Mouse (Mus musculus) adrenal gland, adult 8-10 months (tissue): ENCODE data around the gene Plk1. TPM values are rescaled to one million over a fixed set of nuclear protein-coding genes. Genes with fewer than 3 reads are reported as not detected.

Source experiments
- DNase-seq: peaks from one replicate; pipeline ENCODE4 v3.0.0; 2022
- total RNA-seq, 4 experiments: library from RNA; stranded (reverse); gene quantifications; 2 replicates each; pipeline ENCODE4 v1.2.4; 2022

Gene Plk1
- 1 to 10 TPM; 2.1 to 3.1 (median 2.6) TPM for total RNA-seq

DNA sequence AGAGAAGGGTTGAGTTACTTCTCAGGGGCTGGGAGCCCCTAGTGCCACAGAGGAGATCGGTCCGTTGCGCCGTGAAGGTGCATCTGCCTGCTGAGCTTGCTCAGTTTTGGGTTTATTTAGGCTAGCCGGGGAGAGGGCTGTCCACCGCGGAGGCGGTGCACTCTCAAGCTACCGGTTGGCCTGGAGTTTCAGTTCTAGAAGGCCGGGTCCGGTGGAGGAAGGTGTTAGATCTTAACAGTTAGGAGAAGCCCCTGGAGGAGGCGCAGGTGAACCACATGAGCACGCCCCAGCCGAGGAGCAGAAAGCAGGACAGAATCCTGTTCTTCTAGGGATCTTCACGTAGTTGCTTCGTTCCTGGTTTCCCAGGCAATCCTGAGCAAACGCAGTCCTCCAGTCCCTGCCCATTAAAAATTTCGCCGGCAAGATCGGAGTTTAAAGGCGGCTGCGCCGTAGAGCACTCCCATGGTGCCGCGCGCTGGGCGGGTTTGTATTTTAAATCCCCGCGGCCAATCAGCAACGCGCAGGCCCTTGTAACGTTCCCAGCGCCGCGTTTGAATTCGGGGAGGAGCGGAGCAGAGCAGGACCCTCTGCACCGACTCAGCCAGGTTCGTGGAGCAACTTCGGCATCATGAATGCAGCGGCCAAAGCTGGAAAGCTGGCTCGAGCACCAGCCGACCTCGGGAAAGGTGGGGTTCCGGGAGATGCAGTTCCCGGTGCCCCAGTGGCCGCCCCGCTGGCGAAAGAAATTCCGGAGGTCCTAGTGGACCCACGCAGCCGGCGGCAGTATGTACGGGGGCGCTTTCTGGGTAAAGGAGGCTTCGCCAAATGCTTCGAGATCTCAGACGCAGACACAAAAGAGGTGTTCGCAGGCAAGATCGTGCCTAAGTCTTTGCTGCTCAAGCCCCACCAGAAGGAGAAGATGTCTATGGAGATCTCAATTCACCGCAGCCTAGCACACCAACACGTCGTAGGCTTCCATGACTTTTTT, at the start of gene Plk1:
Gene Plk1, plus strand, starts transcription at position 525 of the 988 bp plus-strand sequence.
- DNase-seq = peak; percentile 72

DNA sequence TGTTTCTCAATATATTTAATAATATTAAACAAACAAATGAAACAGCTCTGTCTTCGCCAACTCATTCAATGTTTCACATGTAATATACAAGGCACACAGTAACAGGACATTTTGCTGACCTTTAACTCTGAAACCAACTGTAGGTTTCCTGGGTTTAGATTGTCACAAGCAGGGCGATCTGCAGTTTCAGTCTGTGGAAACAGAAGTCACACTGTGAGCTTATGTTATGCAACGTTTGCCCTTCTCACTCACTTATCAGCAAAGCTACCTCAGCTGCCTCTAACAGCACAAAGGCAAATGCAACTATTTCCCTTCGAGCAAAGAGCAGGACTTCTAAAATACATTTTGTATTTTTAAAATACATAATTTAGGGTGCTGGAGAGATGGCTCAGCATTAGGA, 35.7 kb upstream of the Plk1 start:
- DNase-seq = no peak

DNA sequence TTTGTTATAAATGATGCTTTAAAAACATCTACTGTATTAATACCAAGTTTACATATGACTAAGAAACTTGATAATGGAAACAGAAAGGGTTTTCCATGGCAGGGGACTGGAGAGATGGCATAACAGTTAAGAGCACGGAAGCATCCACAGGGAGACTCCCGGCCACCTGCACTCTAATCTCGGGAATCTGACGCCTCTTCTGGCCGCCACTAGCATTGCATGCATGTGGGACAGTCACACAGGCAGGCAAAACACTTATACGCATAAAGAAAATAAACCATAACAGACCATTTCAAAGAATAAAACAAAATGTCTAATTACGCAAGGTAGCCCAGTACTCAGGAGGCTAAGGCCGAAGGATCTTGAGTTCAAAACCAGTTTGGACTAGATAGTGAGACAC, 33.6 kb upstream of the Plk1 start:
- no peak for DNase-seq

DNA sequence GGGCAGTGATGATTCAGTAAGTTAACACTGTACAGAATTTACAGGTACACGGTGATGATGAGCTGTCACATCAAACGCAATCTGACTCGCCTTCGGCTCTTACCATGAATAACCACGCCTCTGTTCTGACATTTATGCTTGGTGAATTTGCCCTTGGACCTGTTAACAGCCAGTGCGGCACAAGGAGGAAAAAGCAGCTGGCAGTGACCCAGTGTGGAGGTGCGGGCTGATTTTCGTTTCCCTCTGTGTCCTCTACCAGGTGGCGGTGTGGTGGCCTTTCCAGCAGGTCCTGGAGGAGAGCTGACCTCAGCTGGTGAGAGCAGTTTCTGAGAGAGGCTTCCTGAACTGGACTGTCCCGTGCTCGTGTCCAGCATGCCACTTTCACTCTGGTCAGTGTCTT, 32.3 kb upstream of the Plk1 start:
- no peak for DNase-seq

DNA sequence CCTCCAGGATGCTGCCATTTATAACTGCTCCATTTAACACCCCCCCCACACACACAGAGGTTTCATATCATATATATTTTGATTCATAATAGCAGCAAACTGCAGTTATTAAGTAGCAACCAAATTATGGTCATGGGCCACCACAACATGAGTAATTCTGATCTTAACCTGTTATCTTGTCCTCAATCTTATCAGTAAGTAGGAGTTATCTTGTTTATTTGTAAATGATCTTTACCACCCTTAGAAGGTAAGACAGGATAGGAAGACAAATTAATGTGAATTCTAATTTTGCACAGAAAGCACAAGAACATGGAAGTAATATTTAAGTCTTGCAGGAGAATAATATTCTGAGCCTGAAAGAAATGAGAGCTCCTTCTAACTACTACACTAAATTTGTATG, 27.4 kb upstream of the Plk1 start:
- no peak for DNase-seq

DNA sequence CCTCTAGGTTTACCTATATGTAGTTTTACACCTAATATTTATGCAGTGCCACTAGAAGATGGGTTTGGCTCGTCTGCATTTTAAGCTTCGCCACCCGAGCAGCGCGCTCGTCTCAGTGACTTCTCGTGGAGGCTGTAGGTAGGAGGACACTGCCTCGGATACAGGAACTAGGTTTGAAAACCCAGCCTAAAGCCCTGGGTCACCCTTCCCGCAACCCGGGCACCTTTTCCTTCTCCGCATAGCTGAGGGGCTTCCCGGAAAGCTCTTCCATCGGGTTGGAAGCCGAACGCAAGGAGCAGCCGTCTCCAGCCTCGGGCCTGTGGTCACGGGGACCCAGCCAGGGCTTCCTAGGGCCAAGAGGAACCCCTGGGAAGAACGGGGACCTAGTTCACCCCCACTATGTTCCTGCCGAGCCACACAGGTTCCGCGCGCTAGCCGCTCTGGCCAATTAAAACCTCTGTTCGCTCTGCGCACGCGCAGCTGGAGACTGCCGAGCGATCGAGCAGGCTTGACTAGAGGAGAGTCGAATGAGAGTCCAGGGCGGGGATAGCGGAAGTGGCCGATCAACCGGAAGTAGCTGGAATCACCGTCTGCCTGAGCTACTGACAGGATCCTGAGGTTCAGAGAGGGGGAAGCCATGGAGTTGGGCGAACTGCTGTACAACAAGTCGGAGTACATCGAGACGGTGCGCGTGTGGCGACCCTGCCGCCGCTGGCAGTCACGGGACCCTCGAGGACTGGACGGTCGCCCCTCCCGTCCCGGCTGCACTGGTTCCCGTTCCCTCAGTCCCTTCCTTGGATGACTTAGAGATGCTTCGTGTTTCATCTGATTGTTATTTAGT, 26.5 kb upstream of the Plk1 start, which contains the start of the genes Palb2 and Dctn5:
Gene Palb2, minus strand, starts transcription at position 489 of the 841 bp plus-strand sequence.
Gene Dctn5, plus strand, starts transcription at position 545 of the 841 bp plus-strand sequence.
- DNase-seq = peak; percentile 97

DNA sequence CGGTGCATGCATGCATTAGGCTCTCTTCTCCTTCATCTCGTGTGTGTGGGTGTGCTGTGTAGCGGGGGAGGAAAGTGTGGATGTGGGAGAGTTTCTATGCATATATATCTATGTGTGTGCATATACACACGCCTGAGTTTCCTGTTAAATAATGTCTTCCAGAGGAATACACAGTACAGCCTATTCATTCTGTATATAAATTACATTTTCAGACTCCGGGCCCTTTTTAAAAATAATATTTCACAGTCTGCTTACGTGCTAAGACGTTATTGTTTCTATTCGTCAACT, 26.0 kb upstream of the Plk1 start:
- DNase-seq = no peak

DNA sequence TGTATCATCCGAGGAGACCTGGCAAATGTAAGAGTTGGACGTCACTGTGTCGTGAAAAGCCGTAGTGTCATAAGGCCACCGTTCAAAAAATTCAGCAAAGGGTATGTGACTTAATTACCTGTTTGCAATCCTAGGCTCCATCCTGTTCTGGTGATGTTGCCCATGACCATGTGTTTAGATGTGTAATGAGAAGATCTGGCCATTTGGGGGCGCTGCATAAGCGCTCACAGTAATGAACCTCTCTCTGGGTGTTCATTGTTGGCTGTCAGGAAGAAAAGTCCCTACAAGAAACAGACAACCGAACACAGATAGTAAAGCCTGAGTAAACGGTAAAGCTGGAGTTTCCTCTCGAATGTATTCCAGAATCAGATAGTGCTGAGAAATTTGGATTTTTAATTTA, 24.2 kb upstream of the Plk1 start:
- no peak for DNase-seq

DNA sequence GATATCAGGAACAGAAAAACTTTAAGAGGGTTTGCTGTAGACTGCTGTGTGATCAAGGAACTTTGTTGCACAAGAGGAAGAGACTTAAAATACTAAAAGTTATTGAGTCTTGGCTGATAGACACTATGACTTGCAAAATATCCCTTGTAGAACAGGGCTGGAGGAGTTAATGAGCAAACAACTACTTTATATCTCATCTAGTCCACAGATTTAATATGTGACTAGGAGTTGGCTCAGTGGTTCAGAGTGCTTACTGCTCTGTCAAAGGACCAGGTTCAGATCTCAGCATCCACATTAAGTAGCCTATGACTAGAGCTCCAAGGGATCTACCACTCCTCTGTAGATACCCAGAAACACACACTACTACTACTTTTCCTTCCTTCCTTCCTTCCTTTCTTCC, 22.2 kb upstream of the Plk1 start:
- DNase-seq = no peak

DNA sequence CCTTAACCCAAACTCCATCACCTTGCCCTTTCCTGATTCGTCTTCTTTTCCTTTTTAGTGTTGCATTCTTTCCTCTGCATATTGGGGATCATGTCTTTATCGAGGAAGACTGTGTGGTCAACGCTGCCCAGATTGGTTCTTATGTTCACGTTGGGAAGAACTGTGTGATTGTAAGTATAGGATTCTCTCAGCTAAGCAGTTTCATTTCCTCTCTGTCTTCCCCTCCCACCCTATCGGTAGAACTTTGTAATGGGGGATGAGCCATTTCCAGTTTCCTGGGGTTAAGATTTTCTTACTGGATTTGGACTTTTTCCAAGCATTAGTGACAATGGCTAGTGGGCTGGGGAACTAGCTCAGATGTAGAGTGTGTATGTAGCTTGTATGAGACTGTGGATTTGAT, 21.0 kb upstream of the Plk1 start:
- no peak for DNase-seq

DNA sequence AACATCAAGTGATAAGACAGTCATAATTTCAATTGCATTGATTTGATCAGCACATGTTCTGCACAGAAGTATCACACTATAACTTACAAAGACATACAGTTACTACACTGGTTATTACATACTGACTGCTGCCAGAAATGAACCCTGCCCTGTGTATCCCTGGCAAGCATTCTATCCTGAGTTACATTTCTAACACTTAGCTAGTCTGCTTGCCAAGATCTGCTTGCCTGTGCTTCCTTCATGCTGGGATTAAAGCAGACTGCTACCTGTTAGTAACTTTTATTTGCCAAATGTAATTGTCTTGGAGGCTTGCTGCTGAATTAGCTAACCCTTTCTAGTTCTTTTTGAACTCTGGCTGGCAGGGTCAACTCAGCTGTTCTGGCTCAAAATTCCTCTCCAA, 18.2 kb upstream of the Plk1 start:
- no peak for DNase-seq

DNA sequence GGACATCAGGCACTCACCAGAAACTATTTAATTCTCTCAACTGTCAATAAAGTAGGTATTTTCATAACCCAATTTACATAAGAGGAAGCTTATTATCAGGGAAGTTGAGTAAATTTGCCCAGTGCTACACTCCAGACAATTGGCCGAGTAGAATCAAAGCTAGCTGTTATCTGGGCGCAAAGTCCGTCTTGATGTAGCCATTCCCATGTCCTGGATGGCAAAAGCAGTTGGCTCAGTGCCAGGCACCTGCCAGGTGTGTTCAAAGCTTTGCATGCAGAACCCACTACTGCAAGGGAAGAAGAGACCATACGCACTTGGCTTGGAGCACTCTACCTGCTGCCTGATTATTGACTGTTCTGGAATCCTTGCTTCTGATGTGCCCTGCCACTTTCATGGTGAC, 6.8 kb upstream of the Plk1 start:
- DNase-seq = no peak

DNA sequence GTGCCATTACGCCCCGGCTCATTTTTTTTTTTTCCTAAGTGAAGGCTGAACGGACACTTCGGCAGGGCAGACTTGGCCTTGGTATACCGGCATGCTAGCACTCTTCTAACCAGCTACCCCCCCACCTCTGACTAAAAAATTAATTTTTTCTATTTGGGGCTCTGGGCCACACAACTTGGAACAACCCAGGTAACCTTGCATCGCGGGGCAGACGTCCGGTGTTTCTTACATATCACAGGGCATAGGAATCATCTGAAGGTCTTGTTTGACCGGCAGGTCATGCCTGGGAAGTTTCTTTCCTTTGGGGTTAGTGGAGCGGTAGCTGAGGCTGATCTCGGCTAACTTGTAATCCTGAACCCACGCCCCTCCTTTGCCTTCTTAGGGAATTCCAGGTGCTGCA, 751 bp upstream of the Plk1 start:
- no peak for DNase-seq

DNA sequence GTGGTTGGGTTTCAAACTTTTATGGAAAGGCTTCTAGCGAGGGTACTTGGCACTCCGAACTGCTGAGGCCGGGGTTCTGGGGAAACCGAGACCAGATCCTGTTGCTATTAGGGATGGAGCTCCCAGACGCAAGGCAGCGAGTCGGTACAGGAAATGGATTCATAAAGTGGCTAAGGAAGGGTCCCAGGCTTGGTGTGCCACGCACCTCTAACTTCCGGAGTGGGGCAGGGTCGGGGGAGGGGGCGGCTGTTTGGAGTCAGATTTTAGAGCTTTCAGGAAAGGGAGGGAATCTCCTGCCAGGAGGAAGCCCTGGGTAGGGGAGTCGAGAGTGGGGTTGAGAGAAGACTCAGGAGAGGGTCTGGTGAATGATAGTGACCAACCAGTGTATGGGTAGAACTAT, 798 bp downstream of the Plk1 start:
- DNase-seq = no peak

DNA sequence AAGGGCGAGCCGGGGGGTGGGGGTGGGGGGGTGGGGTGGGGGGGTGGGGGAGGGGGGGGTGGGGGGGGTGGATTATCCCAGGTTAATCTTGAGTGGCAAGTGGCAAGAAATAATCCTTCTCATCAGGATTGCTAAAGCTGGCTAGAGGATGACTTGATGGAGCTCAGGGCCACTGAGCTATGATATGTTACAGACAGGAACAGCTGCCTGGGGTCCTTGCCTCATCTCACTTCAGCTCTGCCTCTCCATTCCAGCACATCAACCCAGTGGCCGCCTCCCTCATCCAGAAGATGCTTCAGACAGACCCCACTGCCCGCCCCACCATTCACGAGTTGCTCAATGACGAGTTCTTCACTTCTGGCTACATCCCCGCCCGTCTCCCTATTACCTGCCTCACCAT, 4.5 kb downstream of the Plk1 start:
- no peak for DNase-seq

DNA sequence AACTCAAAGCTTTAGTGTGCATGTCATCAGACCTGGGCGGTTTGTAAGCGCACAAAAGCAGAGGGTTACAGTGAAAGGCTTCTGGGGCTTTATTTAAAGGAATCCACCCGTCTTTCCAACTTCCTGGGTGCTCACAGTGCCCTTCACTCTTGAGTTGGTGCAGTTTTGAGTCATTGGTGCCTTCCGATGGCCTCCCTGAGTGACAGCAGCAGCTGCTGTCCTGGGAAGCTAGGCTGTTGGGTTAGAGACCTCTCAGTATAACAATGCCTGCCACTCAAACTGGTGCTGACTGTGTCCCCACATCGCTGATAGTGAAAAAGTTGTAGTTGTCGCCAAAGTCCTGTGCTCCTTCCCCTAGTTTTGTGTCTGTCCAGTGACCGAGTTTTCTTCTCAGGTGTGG, 8.0 kb downstream of the Plk1 start:
- DNase-seq = no peak

DNA sequence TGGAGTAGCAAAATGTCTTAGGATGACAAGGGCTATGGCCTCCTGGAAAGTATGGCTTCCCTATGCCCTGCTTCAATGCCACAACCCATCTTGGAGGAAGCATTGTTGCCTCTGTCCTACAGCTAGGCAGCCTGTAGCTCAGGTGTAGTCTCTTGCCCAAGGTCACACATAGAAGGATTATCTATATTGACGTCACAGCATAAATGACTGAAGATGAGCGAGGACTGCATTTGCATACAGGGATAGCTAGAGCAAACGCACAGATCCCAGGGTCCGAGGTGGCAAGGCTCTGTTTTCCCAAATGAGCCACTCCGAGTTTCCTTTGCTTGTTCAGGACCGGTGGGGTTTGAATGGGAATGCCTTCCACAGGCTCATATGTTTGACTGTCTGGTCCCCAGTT, 11.5 kb downstream of the Plk1 start:
- DNase-seq = no peak

DNA sequence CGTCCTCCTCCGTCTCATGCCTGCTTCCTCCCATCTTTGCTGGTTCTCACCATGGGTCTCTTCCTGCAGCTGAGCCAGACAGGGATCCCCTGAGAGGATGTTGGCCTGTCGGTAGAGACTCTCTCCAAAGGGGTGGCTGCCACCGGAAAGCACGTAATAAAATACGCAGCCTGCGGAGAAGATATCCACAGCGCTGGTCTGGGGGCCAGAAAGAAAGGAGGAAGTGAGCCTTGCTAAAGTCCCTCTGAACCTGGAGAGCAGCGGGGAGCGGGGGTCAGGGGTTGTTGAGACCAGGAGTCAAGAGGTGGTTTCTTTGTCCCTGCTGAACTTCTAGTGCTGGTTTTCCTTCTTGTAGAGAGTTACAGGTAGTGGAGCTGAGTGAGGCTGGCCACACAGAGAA, 12.4 kb downstream of the Plk1 start:
- no peak for DNase-seq

DNA sequence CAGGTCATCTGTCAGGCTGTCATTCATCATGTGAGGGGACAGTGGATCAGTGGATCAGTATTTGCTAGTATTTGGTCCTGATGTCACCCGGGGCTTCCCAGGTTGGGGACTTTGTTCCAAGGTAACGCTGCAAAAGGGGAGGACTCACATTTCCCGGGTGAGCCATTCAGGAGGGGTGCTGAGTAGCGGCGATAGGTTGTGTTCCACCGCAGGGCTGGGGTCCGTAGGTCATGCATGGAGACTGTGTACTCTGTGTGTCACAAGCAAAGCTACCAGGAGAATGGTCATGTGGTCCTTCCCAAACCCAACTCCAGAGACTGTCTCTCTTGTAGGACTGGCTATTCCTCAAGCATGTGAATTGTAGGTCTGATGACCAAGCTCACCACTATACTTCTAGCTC, 21.5 kb downstream of the Plk1 start:
- DNase-seq = no peak

DNA sequence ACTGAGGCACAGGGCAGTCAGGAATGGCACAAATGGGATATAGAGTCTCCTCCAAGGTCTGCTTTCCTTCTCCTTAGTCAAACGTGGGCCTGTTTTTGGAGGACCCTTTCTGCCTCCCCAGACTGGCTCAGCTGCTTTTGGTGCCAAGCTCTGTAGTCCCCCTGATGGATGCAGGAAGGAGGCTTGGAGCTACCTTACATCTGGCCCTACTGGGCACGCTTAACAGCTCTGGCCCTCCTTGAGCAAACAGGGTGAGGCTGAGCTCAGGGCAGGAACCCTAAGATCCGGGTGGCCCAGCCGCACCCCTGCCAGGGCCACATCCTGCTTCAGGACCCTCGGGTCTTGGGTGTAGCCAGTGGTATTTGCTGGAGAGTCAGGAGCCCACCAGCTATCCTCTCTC, 25.3 kb downstream of the Plk1 start:
- DNase-seq = no peak

DNA sequence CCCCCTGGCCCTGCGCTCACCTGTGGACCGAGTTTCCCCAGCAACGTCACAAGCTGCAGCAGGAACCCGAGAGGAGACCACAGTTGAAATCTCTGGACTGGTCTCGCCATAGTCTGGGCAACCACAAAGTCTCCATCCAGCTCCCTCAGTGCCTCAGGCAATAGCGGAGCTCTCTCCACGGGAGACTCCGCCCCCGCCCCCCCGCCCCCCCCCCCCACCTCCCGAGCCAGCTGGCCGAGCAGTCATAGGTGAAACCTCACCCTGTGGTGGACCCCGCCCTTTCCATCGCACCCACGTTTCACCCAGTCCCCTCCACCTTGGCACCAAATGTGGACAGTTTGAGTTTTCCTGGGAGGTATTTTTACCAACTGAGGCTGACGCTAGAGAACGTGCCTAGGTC, 26.8 kb downstream of the Plk1 start, which contains the start of gene Ern2:
Gene Ern2, minus strand, starts transcription at position 165 of the 400 bp plus-strand sequence.
- no peak for DNase-seq

DNA sequence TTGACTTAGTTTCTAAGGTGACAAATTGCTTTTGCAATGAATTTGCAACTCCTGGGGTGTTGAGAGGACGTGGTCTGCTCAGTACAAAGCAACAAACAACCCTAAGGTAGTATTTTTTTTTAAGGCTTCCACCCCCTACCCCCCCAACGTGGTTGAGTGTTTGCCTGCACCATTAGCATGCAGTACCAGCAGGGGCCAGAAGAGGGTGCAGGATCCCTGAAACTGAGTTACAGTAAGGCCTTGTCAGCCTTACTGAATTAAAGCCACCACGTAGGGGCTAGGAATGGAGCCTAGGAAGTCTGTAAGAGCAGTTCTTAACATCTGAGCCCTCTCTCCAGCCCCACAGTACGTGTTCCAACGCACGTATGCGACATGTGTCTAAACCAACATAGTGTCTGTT, 30.2 kb downstream of the Plk1 start:
- no peak for DNase-seq

DNA sequence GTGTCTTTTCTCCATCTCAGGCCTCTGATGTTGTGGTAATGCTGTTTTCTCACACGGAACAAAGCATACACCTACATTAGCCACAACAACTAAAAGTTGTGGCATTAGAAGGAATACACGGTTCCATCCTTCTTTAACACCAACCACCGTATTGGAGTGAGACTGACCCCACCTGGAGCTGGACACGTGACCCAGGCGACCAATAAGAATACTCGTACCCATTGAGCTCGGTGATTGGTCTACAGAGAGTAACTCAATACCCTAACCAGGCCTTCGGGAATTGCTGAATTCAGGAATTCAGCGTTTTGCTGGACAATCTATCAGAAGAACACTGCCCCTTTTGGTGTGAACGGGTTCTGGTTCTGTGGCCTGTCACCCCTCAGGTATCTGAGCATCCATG, 31.9 kb downstream of the Plk1 start:
- no peak for DNase-seq

DNA sequence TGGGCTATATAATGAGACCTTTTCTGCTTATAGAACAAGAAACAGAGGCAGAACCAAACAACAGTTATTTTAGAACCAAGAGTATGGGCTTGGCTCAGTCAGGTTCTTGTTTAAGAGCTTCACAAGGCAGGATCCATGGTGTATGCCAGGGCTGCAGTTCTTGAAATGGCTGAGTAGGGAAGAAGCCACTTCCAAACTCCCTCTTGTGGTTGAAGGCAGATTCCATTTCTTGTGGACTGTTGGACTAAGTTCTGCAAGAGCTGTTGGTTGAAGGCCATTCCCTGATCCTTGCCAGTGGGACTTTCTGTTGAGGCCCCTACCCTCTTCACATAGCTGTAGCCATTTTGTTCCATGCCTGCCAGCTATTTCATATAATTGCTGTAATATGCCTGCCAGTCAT, 34.7 kb downstream of the Plk1 start:
- DNase-seq = no peak
